Mouse (Mus musculus): ENCODE measurements around the gene Olfr215. TPM values are rescaled to one million over a fixed set of nuclear protein-coding genes. Genes with fewer than 3 reads are reported as not detected.
"Not testable (repeated sequence)": the region's sequence is repeated elsewhere in the genome, so short reads cannot be mapped to it uniquely, and the experiment has no call there.

The Olfr215 gene
- total RNA-seq (2014; rRNA removed) (not detected in 2 replicates), polyA plus RNA-seq (2012; rRNA removed) (not detected in 2 replicates)

DNA sequence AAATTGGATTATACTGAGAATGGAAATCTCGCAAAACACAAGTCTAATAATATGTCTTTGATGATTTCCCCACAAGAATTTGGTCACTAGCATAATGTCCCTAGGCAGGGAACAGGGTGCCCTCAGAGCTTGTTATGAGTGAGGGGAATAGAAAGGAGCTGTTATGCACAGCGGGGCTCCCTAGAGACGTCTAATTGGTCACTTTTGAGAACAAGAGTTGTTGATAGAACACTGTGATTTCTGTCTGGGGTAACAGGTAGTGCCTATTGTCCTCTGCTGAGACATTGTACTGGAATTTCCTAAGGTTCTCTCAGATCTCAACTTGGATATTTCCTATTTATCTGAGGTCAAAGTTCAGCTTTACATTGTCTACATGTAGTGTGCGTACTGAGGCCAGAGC lies at the start of gene Olfr215:
Gene Olfr215, minus strand, starts transcription at position 101 of the 400 bp plus-strand sequence.
- 78% methylated on average over 4 of the region's 4 CpGs for WGBS
- H3K27ac ChIP-seq (replicated peaks; ENCODE audit: insufficient read depth, low read depth, low read length) = no peak within 1 kb of the TSS
- TF ChIP-seq CTCF (IDR thresholded peaks at IDR 0.05; ENCODE audit: low read depth, low read length) (no peak), POLR2A (IDR thresholded peaks at IDR 0.05; ENCODE audit: extremely low read depth, insufficient read depth, low read length) (no peak)
- H3K79me2 ChIP-seq (ENCODE audit: control insufficient read depth, insufficient read depth, low read length) = no peaks in the 10 kb centered on the region
- no peak for DNase-seq (ENCODE audit: extremely low read depth, low read depth, low spot score)
- H3K27me3 ChIP-seq (ENCODE audit: control insufficient read depth, insufficient read depth, low read length) = no peaks in the 10 kb centered on the region
- H3K4me1 ChIP-seq (ENCODE audit: control insufficient read depth, insufficient read depth, low read length) = no peaks in the 10 kb centered on the region
- no peaks in the 10 kb centered on the region for H3K36me3 ChIP-seq (ENCODE audit: control insufficient read depth, insufficient read depth, low read length)
- no peak within 1 kb of the TSS for H3K9ac ChIP-seq (ENCODE audit: low read depth, low read length)
- H3K4me3 ChIP-seq (ENCODE audit: insufficient read depth, low read depth, low read length) = no peak within 1 kb of the TSS

DNA sequence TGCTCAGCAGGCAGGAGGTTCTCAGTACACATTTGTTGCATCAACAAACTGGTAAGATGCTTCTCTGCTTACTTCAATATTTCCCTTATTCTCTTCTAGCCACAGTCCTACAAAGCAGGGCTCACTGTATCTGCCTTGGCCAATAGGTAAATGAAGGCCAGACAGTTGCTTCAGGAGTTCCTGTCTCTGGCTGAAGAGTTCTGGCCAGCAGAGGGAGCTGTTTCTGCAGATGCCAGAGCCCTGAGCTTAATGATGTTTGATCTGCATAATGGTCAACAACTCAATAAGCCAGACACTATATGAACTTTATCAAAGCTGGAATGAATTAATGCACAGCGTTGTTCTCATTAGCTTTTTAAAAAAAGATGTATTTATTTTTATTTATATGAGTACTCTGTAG lies 48.1 kb upstream of the Olfr215 start:
- 9% methylated on average over 1 of the region's 1 CpGs for WGBS

DNA sequence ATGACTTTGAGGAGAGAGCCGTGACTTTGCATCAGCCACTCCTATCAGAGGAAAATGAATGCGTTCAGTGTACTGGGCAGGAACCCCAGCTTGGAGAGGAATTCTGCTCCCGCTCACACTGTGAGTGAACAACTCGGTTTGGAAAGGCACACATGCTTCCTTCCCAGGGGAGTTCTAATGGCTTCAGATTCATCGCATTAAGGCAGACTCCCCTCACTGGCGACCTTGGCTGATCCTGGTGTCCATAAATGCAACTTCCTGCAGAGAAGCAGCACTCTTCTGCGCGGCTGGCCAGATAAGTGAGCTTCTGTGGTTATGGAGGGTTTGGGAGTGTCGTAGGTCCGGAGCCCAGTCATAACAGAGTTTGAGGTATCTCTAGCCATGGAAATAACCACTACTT lies 45.8 kb upstream of the Olfr215 start:
- no peak for DNase-seq (ENCODE audit: extremely low read depth, low read depth, low spot score)
- 93% methylated on average over 10 of the region's 10 CpGs for WGBS
- H3K79me2 ChIP-seq (ENCODE audit: control insufficient read depth, insufficient read depth, low read length) = peaks cover 2% of the 10 kb centered on the region; the same call in 1 of the 2 replicates
- no peak overlapping the region for H3K9ac ChIP-seq (ENCODE audit: low read depth, low read length)
- H3K36me3 ChIP-seq (ENCODE audit: control insufficient read depth, insufficient read depth, low read length) = no peaks in the 10 kb centered on the region
- no peak overlapping the region for H3K27ac ChIP-seq (replicated peaks; ENCODE audit: insufficient read depth, low read depth, low read length)
- H3K4me3 ChIP-seq (ENCODE audit: insufficient read depth, low read depth, low read length) = no peak overlapping the region
- H3K27me3 ChIP-seq (ENCODE audit: control insufficient read depth, insufficient read depth, low read length) = no peaks in the 10 kb centered on the region
- peaks cover 2% of the 10 kb centered on the region; the same call in 1 of the 2 replicates for H3K4me1 ChIP-seq (ENCODE audit: control insufficient read depth, insufficient read depth, low read length)
- no peak for TF ChIP-seq POLR2A (IDR thresholded peaks at IDR 0.05; ENCODE audit: extremely low read depth, insufficient read depth, low read length)
- TF ChIP-seq CTCF (IDR thresholded peaks at IDR 0.05; ENCODE audit: low read depth, low read length) = no peak

More for the DNA sequence above, 48.1 kb upstream of the Olfr215 start:
- H3K4me1 ChIP-seq (ENCODE audit: control insufficient read depth, insufficient read depth, low read length) = peaks cover 19% of the 10 kb centered on the region
- H3K79me2 ChIP-seq (ENCODE audit: control insufficient read depth, insufficient read depth, low read length) = peaks cover 2% of the 10 kb centered on the region; the same call in 1 of the 2 replicates
- peak; percentile 85 for DNase-seq (ENCODE audit: extremely low read depth, low read depth, low spot score)
- H3K36me3 ChIP-seq (ENCODE audit: control insufficient read depth, insufficient read depth, low read length) = no peaks in the 10 kb centered on the region
- TF ChIP-seq POLR2A (IDR thresholded peaks at IDR 0.05; ENCODE audit: extremely low read depth, insufficient read depth, low read length) (no peak), CTCF (IDR thresholded peaks at IDR 0.05; ENCODE audit: low read depth, low read length) (peak; percentile 81)
- no peak overlapping the region for H3K9ac ChIP-seq (ENCODE audit: low read depth, low read length)
- no peak overlapping the region for H3K4me3 ChIP-seq (ENCODE audit: insufficient read depth, low read depth, low read length)
- H3K27ac ChIP-seq (replicated peaks; ENCODE audit: insufficient read depth, low read depth, low read length) = no peak overlapping the region
- H3K27me3 ChIP-seq (ENCODE audit: control insufficient read depth, insufficient read depth, low read length) = no peaks in the 10 kb centered on the region

- Histone ChIP-seq H3K9ac (ENCODE audit: low read depth, low read length) (peak within 1 kb of the TSS; percentile 83), H3K79me2 (ENCODE audit: control insufficient read depth, insufficient read depth, low read length) (peaks cover 2% of the 10 kb centered on the region; the same call in 1 of the 2 replicates), H3K4me1 (ENCODE audit: control insufficient read depth, insufficient read depth, low read length) (peaks cover 2% of the 10 kb centered on the region; the same call in 1 of the 2 replicates), H3K27me3 (ENCODE audit: control insufficient read depth, insufficient read depth, low read length) (no peaks in the 10 kb centered on the region), H3K4me3 (ENCODE audit: insufficient read depth, low read depth, low read length) (peak within 1 kb of the TSS; percentile 95), H3K27ac (replicated peaks; ENCODE audit: insufficient read depth, low read depth, low read length) (peak within 1 kb of the TSS; percentile 1; the same call in 1 of the 2 replicates), H3K36me3 (ENCODE audit: control insufficient read depth, insufficient read depth, low read length) (no peaks in the 10 kb centered on the region)
- under 1% methylated on average over 56 of the region's 56 CpGs for WGBS
- TF ChIP-seq CTCF (IDR thresholded peaks at IDR 0.05; ENCODE audit: low read depth, low read length) (0 out of 2 replicates have a peak, but pooled peaks have one; percentile 5), POLR2A (IDR thresholded peaks at IDR 0.05; ENCODE audit: extremely low read depth, insufficient read depth, low read length) (0 out of 2 replicates have a peak, but pooled peaks have one; percentile 28)
- DNase-seq (ENCODE audit: extremely low read depth, low read depth, low spot score) = peak; percentile 39
Measured at GRCm38 (mm10) chr6:116628539-116629171, 44.7 kb upstream of the Olfr215 start, which contains the start of gene Zfp422. Gene Zfp422, minus strand, starts transcription at chr6:116628999.

DNA sequence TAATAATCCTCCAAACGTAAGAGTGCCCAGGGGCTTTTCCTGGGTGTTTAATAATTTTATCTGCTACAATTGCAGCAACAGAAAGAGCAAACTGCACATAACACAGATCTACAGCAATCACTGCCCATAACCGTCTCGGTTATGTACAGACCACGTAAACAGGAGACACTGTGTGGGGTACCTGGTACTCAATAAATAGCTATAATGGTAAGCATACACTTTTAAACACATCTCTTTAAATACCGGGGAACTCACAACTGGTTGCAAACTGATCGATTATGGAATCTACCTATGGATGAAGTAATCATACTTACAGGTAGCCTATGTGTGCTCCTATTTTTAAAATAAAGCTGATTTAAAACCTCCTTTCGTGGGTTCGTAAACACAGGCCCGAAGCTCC lies 44.1 kb upstream of the Olfr215 start:
- peaks cover 2% of the 10 kb centered on the region; the same call in 1 of the 2 replicates for H3K4me1 ChIP-seq (ENCODE audit: control insufficient read depth, insufficient read depth, low read length)
- no peak overlapping the region for H3K27ac ChIP-seq (replicated peaks; ENCODE audit: insufficient read depth, low read depth, low read length)

DNA sequence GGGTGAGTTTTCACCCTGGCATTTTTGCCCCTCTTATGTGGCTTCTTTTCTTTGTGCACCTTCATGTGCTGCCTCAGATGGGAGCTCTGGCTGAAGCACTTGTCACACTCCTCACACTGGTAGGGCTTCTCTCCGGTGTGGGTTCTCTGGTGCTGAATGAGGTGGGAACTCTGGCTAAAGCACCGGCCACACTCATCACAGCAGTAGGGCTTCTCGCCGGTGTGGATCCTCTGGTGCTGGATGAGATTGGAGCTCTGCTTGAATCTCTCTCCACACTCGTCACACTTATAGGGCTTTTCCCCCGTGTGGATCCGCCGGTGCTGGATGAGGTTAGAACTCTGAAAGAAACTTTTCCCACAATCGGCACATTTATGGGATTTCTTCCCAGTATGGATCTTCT lies 42.4 kb upstream of the Olfr215 start:
- DNase-seq (ENCODE audit: extremely low read depth, low read depth, low spot score); H3K27me3 ChIP-seq (ENCODE audit: control insufficient read depth, insufficient read depth, low read length); H3K36me3 ChIP-seq (ENCODE audit: control insufficient read depth, insufficient read depth, low read length); H3K9ac ChIP-seq (ENCODE audit: low read depth, low read length); H3K4me3 ChIP-seq (ENCODE audit: insufficient read depth, low read depth, low read length); H3K79me2 ChIP-seq (ENCODE audit: control insufficient read depth, insufficient read depth, low read length); H3K4me1 ChIP-seq (ENCODE audit: control insufficient read depth, insufficient read depth, low read length); H3K27ac ChIP-seq (replicated peaks; ENCODE audit: insufficient read depth, low read depth, low read length): not testable (repeated sequence)
- 97% methylated on average over 9 of the region's 9 CpGs for WGBS

More for the DNA sequence above, 44.1 kb upstream of the Olfr215 start:
- 10% methylated on average over 9 of the region's 9 CpGs for WGBS
- H3K27me3 ChIP-seq (ENCODE audit: control insufficient read depth, insufficient read depth, low read length) = no peaks in the 10 kb centered on the region
- H3K9ac ChIP-seq (ENCODE audit: low read depth, low read length) = peak overlapping the region; percentile 83
- H3K4me3 ChIP-seq (ENCODE audit: insufficient read depth, low read depth, low read length) = peak overlapping the region; percentile 95
- TF ChIP-seq CTCF (IDR thresholded peaks at IDR 0.05; ENCODE audit: low read depth, low read length) (no peak), POLR2A (IDR thresholded peaks at IDR 0.05; ENCODE audit: extremely low read depth, insufficient read depth, low read length) (no peak)
- H3K36me3 ChIP-seq (ENCODE audit: control insufficient read depth, insufficient read depth, low read length) = no peaks in the 10 kb centered on the region
- peak; percentile 25 for DNase-seq (ENCODE audit: extremely low read depth, low read depth, low spot score)
- peaks cover 2% of the 10 kb centered on the region; the same call in 1 of the 2 replicates for H3K79me2 ChIP-seq (ENCODE audit: control insufficient read depth, insufficient read depth, low read length)
